Mouse (Mus musculus) liver, postnatal 0 days (tissue): ENCODE measurements around the gene Gadd45b. TPM values are rescaled to one million over a fixed set of nuclear protein-coding genes. Genes with fewer than 3 reads are reported as not detected.

Source experiments
- ATAC-seq: fragments of 200-750 bp; cut with Nextera tagmentation; 2 replicates; pipeline ENCODE4 v1.8.0; 2017; ENCODE audit warnings: mild to moderate bottlenecking, moderate library complexity
- DNase-seq: peaks from one replicate; pipeline ENCODE4 v3.0.0-alpha.2; 2016
- H3K27ac ChIP-seq: fragments of 300-500 bp; sonication (generic); 2 replicates; pipeline ENCODE4 v1.5.1; 2014; ENCODE audit warnings: antibody characterized with exemption, moderate library complexity, mild to moderate bottlenecking, low read depth
- H3K27me3 ChIP-seq: fragments of 300-500 bp; sonication (generic); 2 replicates; pipeline ENCODE4 v1.6.1; 2014; ENCODE audit warnings: low read length, control low read depth, mixed read lengths; ENCODE audit not compliant: insufficient read depth
- H3K36me3 ChIP-seq: fragments of 300-500 bp; sonication (generic); replicated peaks from 2 replicates; pipeline ENCODE4 v1.6.1; 2014; ENCODE audit warnings: mild to moderate bottlenecking, control low read depth, low read length, moderate library complexity, mixed read lengths; ENCODE audit not compliant: insufficient read depth
- H3K4me1 ChIP-seq: fragments of 300-500 bp; sonication (generic); 2 replicates; pipeline ENCODE4 v1.6.1; 2014; ENCODE audit warnings: antibody characterized with exemption, mild to moderate bottlenecking, control low read depth; ENCODE audit not compliant: insufficient read depth
- H3K4me2 ChIP-seq: fragments of 300-500 bp; sonication (generic); 2 replicates; pipeline ENCODE4 v1.6.1; 2014; ENCODE audit warnings: low read depth, mild to moderate bottlenecking, low read length, moderate library complexity, mixed read lengths
- H3K4me3 ChIP-seq: fragments of 300-500 bp; sonication (generic); 2 replicates; pipeline ENCODE4 v1.5.1; 2014; ENCODE audit warnings: low read depth, low read length
- H3K9ac ChIP-seq: fragments of 300-500 bp; sonication (generic); replicated peaks from 2 replicates; pipeline ENCODE4 v1.6.1; 2014; ENCODE audit warnings: mild to moderate bottlenecking, moderate library complexity
- H3K9me3 ChIP-seq: fragments of 300-500 bp; sonication (generic); 2 replicates; pipeline ENCODE4 v1.6.1; 2016; ENCODE audit warnings: mild to moderate bottlenecking, control low read depth, low read length, mixed read lengths
- CTCF ChIP-seq: sonication (generic); IDR thresholded peaks from 2 replicates; pipeline ENCODE4 v1.5.1; 2016; ENCODE audit warnings: antibody characterized with exemption, low read depth
- EP300 ChIP-seq: IDR thresholded peaks from 2 replicates; pipeline ENCODE4 v1.6.1; 2016; ENCODE audit warnings: antibody characterized with exemption, low read depth, mild to moderate bottlenecking
- WGBS: fragments of 180-500 bp; shearing (Covaris S2); extraction: QIAGEN DNeasy Blood & Tissue Kit; methylation state at CpG from one replicate; pipeline ENCODE4 v1.1.7; 2014; ENCODE audit not compliant: insufficient replicate concordance; 5-methylcytosine and 5-hydroxymethylcytosine counted together
- polyA plus RNA-seq: library from polyadenylated mRNA; unstranded; fragments of >200 nt; fragmentation: Nextera tagmentation; extraction: Ambion mirVana; gene quantifications from 2 replicates; pipeline ENCODE4 v1.2.1, GENCODE M21; 2015

Gadd45b gene
- polyA plus RNA-seq, 1 experiment from 2014 or later: 18.7 TPM

DNA sequence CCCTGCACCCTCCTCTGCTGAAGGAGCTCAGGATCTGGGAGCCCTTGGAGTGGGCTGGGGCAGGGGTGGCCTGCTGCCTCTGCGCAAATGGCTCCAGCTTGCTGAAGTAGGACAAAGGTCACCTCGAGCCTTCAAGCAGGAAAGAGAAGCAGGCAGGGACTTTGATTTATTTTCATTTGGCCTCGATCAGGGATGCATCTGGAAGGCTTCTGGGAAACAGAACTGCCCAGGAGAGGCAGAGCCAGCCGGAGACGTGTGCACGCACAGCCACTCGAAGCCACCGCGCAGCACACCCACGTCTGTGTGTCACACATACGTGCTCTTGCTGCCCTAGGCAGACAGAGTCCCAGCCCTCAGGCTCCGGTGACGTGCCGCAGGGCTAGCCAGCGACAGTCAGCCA, 41.7 kb downstream of the Gadd45b start:
- no peak for ATAC-seq

GRCm38 (mm10) chr10:80972071-80972987, 42.5 kb downstream of the Gadd45b start:
- 64% methylated on average over 11 of the region's 11 CpGs for WGBS
- TF ChIP-seq CTCF: no peak
- TF ChIP-seq EP300: no peak
- H3K27ac ChIP-seq: no peak overlapping the region

More for the DNA sequence above, 41.7 kb downstream of the Gadd45b start:
- 72% methylated on average over 15 of the region's 15 CpGs for WGBS
- Histone ChIP-seq H3K36me3 (no peaks in the 10 kb centered on the region), H3K4me2 (no peak overlapping the region), H3K9ac (no peak overlapping the region), H3K4me1 (peaks cover 22% of the 10 kb centered on the region), H3K27me3 (no peaks in the 10 kb centered on the region), H3K9me3 (no peaks in the 10 kb centered on the region), H3K27ac (no peak overlapping the region), H3K4me3 (no peak overlapping the region)
- no peak for DNase-seq
- TF ChIP-seq EP300 (no peak), CTCF (no peak)

DNA sequence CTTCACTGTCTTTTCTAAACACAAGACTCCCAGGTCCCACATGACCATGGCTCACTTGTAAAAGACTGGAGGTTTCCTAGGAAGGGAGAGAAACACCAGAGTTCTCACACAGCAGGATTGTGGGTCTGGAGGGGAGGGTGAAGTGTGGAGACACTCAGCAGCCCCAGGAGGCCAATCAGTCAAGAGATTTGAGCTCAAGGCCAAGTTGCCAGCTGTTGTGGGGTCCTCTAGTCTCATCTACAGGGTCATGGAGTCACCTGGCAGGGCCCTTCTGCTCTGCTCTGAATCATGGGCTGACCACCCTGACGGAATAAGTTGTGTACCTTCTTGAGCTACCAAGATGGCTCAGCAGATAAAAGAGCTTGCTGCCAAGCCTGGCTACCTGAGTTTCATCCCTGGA, 43.8 kb downstream of the Gadd45b start:
- no peak overlapping the region for H3K9ac ChIP-seq
- no peak overlapping the region for H3K4me3 ChIP-seq
- ATAC-seq (no peak), DNase-seq (no peak)
- peaks cover 16% of the 10 kb centered on the region for H3K4me1 ChIP-seq
- H3K4me2 ChIP-seq: no peak overlapping the region
- H3K27ac ChIP-seq: no peak overlapping the region
- H3K36me3 ChIP-seq: no peaks in the 10 kb centered on the region
- TF ChIP-seq EP300 (no peak), CTCF (no peak)
- WGBS: 78% methylated on average over 1 of the region's 1 CpGs
- H3K9me3 ChIP-seq: no peaks in the 10 kb centered on the region
- no peaks in the 10 kb centered on the region for H3K27me3 ChIP-seq

More at GRCm38 (mm10) chr10:80972071-80972987, 42.5 kb downstream of the Gadd45b start:
- Histone ChIP-seq H3K4me1 (peaks cover 17% of the 10 kb centered on the region), H3K27me3 (no peaks in the 10 kb centered on the region), H3K4me3 (no peak overlapping the region), H3K4me2 (no peak overlapping the region), H3K9me3 (no peaks in the 10 kb centered on the region), H3K36me3 (no peaks in the 10 kb centered on the region), H3K9ac (no peak overlapping the region)
- DNase-seq (no peak), ATAC-seq (no peak)

DNA sequence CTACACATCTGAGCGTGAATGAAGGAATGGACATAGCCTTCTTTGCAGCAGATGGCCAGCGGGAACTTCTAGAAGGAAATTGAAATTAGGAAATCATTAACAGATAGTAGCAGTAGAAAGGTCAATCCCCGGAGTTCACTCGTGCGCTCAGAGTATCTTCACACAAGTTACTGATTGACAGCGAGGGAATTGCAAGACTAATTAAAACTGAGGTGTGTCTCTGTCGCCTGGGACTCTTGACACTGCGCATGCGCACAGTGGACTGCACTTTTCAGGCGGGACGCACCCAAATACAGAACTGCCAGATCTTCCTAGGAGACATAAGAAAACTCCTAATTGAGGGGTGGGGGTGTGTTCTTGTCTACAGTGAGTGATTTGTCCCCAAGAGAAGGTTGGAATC, 45.6 kb downstream of the Gadd45b start:
- no peaks in the 10 kb centered on the region for H3K9me3 ChIP-seq
- H3K4me1 ChIP-seq: peaks cover 16% of the 10 kb centered on the region
- WGBS: 65% methylated on average over 11 of the region's 11 CpGs
- H3K27me3 ChIP-seq: no peaks in the 10 kb centered on the region
- H3K27ac ChIP-seq: no peak overlapping the region
- H3K4me2 ChIP-seq: no peak overlapping the region
- H3K36me3 ChIP-seq: no peaks in the 10 kb centered on the region
- TF ChIP-seq CTCF (no peak), EP300 (no peak)
- no peak overlapping the region for H3K9ac ChIP-seq
- DNase-seq (no peak), ATAC-seq (peak; percentile 78)
- H3K4me3 ChIP-seq: no peak overlapping the region

GRCm38 (mm10) chr10:80981564-80982112, 51.8 kb downstream of the Gadd45b start:
- Histone ChIP-seq H3K9me3 (no peaks in the 10 kb centered on the region), H3K4me1 (peaks cover 21% of the 10 kb centered on the region), H3K4me3 (no peak overlapping the region), H3K27ac (no peak overlapping the region), H3K9ac (no peak overlapping the region), H3K36me3 (no peaks in the 10 kb centered on the region), H3K27me3 (no peaks in the 10 kb centered on the region), H3K4me2 (no peak overlapping the region)
- DNase-seq (no peak), ATAC-seq (no peak)
- TF ChIP-seq CTCF: 0 out of 2 replicates have a peak, but pooled peaks have one; percentile 20
- no peak for TF ChIP-seq EP300
- 41% methylated on average over 7 of the region's 7 CpGs for WGBS

Other genes starting within 250 kb of the Gadd45b start
- gene Mob3a, start 228.1 kb upstream of the Gadd45b start, polyA plus RNA-seq: 14.7 and 17.3 TPM in 2 replicates
- gene Izumo4, start 227.9 kb upstream of the Gadd45b start, polyA plus RNA-seq: 7.9 and 10.4 TPM in 2 replicates
- gene Ap3d1, start 187.8 kb upstream of the Gadd45b start, polyA plus RNA-seq: 16.4 and 19.0 TPM in 2 replicates
- gene Dot1l, start 174.9 kb upstream of the Gadd45b start, polyA plus RNA-seq: 4.6 TPM in 2 replicates
- 20.9 and 22.2 TPM in 2 replicates for gene Sf3a2, start 131.9 kb upstream of the Gadd45b start, polyA plus RNA-seq
- gene Plekhj1, start 131.4 kb upstream of the Gadd45b start, polyA plus RNA-seq: 42.0 and 43.7 TPM in 2 replicates
- 0.06 TPM in 1 of 2 replicates, not detected in the other for gene Amh, start 124.8 kb upstream of the Gadd45b start, polyA plus RNA-seq
- 1.6 TPM in 1 of 2 replicates, not detected in the other for gene Jsrp1, start 116.6 kb upstream of the Gadd45b start, polyA plus RNA-seq
- 1,017 and 1,029 TPM in 2 replicates for gene Oaz1, start 103.4 kb upstream of the Gadd45b start, polyA plus RNA-seq
- gene Lingo3, start 86.0 kb upstream of the Gadd45b start, polyA plus RNA-seq: not detected in 2 replicates
- 104 and 108 TPM in 2 replicates for gene Lsm7, start 74.9 kb upstream of the Gadd45b start, polyA plus RNA-seq
- gene Sppl2b, start 74.8 kb upstream of the Gadd45b start, polyA plus RNA-seq: 27.6 and 27.7 TPM in 2 replicates
- gene Tmprss9, start 58.2 kb upstream of the Gadd45b start, polyA plus RNA-seq: 0.12 TPM in 2 replicates
- 242 and 244 TPM in 2 replicates for gene Timm13, start 29.1 kb upstream of the Gadd45b start, polyA plus RNA-seq
- 5.4 and 6.5 TPM in 2 replicates for gene Lmnb2, start 11.8 kb upstream of the Gadd45b start, polyA plus RNA-seq
- 1.3 TPM in 2 replicates for gene Gng7, start 84.9 kb downstream of the Gadd45b start, polyA plus RNA-seq
- gene Diras1, start 95.6 kb downstream of the Gadd45b start, polyA plus RNA-seq: not detected in 2 replicates
- 4.6 and 4.7 TPM in 2 replicates for gene Slc39a3, start 107.4 kb downstream of the Gadd45b start, polyA plus RNA-seq
- gene Sgta, start 130.1 kb downstream of the Gadd45b start, polyA plus RNA-seq: 50.2 and 50.6 TPM in 2 replicates
- gene Thop1, start 140.0 kb downstream of the Gadd45b start, polyA plus RNA-seq: 7.4 and 8.1 TPM in 2 replicates
- gene Creb3l3, start 168.8 kb downstream of the Gadd45b start, polyA plus RNA-seq: 181 and 183 TPM in 2 replicates
- gene Map2k2, start 175.8 kb downstream of the Gadd45b start, polyA plus RNA-seq: 93.2 and 93.9 TPM in 2 replicates
- 29.7 and 33.8 TPM in 2 replicates for gene Zbtb7a, start 205.1 kb downstream of the Gadd45b start, polyA plus RNA-seq
- gene Pias4, start 237.8 kb downstream of the Gadd45b start, polyA plus RNA-seq: 14.6 and 16.1 TPM in 2 replicates
- gene Eef2, start 246.6 kb downstream of the Gadd45b start, polyA plus RNA-seq: 310 and 313 TPM in 2 replicates